Mouse (Mus musculus): ENCODE results near the gene Maats1.

DNA sequence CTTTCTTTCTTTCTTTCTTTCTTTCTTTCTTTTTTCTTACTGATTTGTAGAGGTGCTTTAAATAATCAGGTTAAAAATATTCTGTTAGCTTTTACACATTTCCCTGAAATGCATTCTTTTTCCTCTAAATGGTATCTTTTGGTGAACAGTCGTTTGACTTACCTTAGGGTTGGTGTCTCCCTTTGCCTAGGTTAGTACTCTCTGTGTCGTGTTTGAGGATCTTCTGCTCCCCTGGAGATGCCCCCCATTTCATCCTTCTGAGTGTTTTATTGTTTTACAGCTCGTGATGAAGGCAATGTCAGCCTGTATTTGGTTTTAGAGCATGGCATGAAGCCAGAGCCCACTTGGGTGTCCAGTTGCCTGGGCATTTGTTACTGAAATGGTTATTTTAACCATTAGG, 37.5 kb upstream of the Maats1 start:
- TF ChIP-seq GATA1 (IDR thresholded peaks at IDR 0.05; ENCODE audit: borderline replicate concordance, low read length): no peak
- TF ChIP-seq FLI1 (IDR thresholded peaks at IDR 0.05; ENCODE audit: low read length): no peak
